Mouse (Mus musculus) layer of hippocampus, adult 11-12 months (tissue): Measurements from ENCODE around the gene Gon7.

ENCODE experiments used
- DNase-seq: peaks from one replicate; pipeline ENCODE4 v3.0.0; 2022; ENCODE audit warnings: low spot score

Gene Gon7

DNA sequence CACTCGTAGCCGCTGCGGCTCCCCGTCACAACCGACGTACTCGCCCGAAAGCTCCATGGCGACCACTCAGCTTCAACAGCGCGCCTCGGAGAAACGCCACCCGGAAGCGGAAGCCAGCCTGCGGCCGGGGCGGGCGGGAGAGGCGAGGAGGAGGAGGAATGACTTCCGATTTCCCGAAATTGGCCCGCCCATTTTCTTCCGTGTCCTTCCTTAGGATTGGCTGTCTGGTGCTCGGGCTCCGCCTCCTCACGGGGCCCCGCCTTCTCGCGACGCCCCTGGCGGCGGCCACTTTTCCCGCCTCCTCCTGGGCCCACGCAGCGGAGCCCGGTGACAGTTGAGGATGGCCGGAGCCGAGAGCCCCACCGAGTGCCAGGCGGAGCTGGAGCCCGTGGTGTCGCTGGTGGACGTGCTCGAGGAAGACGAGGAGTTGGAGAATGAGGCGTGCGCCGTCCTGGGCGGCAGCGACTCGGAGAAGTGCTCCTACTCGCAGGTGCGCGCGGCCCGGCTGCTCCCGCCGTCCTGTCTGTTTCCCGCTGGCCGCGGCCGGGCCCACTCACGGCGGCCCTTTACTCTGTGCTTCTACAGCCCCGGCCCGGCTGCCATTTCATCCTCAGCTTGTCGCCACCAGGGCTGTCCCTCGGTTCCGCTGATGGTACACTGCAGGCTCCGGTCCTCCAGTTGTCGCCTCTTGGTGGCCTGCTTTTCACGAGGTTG lies at the start of gene Gon7, which contains the start of the genes Gm28051 and Ubr7:
TSS of gene Gon7 (minus strand) at position 115 of the 714 bp plus-strand sequence.
TSS of gene Gm28051 (minus strand) at position 77 of the 714 bp plus-strand sequence.
TSS of gene Ubr7 (plus strand) at position 279 of the 714 bp plus-strand sequence.
- DNase-seq, result peak; percentile 96

DNA sequence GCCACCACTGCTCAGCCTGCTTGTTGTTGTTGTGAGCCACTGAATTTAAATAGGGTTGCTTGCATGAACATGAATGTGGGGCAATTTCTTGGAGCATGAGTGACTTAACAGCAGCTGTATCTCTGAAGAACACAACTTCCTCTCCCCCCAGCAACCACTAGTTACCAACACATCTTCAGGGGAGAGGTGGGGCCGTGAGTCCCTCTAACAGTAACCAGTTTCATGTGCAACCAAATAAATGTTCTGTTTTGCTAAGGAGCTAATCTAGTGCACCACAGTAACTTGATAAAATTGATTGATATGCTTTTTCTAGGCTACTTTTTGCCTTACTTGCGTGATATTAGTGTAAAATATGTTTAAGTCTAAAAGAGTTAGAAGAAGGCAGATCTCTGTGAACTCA lies 41.9 kb upstream of the Gon7 start:
- no peak for DNase-seq

DNA sequence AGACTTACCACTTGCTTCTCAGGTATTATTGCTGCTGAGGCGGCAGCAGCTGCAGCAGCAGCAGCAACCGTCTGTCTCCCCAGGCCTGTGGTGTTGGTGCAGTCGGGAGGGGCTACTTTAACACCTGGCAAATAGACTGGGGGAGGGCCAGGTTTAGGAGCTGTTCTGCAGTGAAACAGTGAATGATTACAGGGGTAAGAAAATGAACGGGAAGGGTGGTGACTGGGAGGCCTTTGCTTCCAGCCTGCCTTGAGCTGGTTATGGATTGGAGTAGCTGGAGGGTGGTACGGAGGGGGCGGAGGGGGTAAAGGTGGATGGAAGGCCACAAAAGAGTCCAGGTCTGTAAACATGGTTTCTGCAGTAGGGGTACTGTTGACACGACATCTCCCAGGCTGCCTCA lies 30.3 kb upstream of the Gon7 start:
- no peak for DNase-seq

DNA sequence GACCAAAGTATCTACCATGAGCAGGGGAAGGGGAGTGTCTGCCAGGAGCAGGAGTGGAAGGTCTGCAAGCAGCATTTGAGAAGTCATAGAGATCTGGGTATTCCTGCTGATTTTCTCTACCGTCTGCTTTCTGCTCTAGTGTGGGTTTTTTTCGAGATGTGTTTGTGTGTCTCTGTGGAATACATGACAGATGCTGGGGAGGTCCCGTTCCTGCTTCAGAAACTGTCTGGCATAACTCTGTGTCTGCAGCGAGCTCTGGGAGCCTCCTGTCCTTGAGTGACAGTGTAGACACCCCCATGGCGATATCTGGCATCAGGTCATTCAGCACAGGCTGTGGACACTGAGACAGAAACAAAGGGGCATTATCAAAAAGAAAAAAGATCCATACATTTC lies 28.0 kb upstream of the Gon7 start:
- DNase-seq, result peak; percentile 44

DNA sequence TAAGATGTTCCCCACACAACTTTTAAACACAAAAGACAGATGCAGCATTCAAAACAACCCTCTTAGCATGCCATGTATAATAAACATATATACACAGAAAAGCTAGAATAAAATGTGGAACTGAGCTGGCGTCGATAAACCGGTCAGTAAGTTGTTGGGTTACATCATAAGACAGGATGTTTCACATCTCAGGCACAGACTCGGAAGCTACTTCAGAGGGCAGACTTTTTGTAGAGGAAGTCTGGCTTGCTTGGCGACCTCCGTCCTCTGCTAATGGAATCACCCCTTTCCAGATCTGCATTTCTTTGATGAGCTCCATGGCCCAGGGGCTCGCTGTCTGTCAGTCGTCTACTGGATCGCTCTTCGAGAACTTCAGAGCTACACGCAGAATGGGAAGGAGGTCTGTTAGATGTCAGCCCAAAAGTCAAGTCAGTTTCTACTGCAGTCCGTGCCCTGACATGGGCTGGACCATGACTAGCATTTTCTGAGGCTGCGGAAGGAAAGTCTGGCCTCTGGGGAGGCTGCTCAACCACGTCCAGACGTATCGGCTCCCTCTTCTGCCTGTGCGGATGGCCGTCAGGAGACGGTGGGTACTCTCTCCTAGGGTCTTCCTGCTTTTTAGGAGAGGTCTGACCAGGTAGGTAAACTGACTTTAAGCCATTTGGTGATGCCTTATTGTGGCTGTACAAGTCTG lies 27.4 kb upstream of the Gon7 start:
- DNase-seq, result no peak

DNA sequence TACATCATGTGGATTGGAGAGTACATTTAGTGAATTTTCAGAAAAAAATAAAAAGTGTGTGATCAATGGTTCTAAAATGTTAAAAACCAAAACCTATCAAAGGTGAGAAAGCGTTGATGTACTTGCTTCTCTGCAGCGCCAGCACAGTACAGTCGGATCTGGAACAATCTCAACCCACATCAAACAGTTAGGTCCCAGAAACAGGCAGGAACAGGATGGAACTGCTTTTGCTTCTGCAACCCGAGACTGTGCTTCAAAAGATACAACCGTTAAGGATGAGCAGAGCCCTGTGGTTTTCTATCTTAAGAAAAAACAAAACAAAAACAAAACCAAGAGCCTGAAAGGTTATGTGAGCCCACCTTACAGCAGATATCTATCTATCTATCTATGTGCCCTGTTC lies 25.2 kb upstream of the Gon7 start:
- no peak for DNase-seq

DNA sequence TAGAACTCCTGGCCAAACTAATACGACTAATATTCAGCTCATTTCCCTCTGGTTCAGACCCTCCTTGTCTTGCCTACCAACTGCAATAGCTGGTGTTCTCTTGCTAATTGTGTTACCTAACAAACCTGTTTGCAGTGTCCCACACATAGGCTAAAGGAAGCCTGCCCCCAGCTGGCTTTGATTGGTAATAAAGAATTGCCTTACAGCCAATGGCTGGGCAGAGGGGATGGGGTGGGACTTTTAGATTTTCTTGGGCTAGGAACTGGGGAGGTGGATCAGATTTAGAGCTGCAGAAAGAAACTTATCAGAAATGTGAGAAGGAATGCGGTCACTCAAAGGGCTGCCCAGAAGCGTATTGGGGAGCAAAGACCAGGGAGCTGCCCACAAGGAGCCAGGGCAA lies 21.8 kb upstream of the Gon7 start:
- no peak for DNase-seq

DNA sequence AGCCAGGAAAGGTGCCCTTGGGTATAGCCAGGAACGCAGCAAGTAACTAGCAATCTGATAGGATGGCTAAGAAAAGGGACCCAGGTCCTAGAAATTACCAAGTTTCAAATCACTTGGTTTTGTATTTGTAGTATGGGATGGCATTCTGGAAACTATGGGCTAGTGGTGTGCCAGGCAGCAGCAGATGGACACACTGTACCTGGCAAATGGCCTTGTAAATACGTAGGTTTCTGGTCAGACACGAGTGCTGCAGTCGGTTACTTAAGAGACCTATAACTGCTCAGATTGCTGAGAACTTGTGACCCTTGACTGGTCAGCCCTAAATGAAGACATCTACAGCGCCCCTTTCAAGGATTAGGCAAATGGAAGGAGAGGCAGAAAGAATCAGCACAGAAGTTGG lies 20.5 kb upstream of the Gon7 start:
- no peak for DNase-seq

DNA sequence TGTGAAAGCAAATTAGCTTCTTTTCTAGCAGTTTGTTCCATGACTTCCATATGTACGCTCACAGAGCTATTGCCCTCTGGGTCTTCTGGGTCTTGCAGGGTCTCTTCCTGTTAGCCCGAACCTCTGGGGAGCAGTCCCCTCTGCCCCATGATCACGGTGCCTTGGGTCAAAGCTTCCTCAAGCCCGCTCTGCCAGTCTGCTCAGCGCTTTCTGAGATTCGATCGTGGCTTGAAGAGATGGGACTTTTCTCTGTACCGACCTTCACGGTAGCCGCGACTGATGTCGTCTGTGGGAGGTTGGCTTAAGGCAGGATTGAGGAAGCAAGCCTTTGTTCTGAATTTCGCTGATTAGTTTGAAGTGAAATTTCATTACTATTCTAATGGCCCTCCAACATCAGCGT lies 18.4 kb upstream of the Gon7 start:
- DNase-seq, result no peak

DNA sequence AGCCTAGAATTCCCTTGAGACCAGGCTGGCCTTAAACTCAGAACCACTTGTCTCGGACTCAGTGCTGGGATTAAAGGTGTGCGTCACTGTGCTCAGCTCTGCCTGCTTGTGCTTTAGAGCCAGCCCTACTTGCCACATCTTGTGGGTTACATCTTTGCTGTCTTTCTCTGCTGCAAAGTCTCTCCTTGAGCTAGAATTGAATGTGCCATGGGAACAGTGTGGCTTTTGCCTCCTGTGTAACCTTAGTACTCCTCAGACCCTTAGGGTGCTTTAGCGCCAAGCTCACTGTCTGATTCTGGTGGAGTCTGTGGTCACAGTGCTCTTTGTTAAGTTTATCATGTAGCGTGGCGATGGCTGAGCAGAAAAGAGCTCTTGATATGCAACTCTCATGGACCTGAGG lies 15.1 kb upstream of the Gon7 start:
- DNase-seq, result no peak

DNA sequence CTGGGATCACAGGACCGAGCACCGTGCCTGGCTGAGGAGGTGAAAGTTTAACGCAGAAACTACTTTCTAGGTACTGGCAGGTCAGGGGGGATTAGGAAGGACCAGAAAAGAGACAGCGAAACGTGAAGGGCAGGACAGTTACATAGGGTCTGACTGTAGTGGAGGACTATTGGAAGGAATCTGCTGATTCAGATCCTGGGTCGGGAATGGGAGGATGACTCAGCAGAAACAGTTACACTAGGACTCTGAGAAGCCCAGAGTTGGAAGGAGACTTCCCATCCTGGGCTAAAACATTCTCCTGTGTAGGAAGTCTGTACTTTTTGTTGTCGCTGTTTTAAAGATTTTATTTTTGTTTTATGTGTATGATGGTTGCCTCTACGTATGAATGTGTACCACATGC lies 14.0 kb upstream of the Gon7 start:
- DNase-seq, result no peak

DNA sequence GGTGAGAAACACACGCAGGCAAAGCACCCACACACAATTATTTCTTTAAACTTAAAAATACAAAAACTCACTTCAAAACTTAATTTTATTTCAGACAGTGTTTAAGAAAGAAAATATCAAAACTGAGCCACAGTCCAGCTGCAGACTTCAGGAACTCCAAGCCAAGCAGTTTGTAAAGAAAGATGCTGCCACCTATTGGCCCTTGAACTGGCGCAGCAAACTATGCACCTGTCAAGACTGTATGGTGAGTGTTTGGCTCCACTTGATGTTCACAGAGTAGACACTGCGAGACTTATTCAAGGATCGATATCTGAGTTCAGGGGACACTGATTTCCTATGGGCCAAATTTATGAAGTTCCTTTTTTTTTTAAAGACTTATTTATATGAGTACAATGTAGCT lies 11.4 kb upstream of the Gon7 start:
- no peak for DNase-seq

DNA sequence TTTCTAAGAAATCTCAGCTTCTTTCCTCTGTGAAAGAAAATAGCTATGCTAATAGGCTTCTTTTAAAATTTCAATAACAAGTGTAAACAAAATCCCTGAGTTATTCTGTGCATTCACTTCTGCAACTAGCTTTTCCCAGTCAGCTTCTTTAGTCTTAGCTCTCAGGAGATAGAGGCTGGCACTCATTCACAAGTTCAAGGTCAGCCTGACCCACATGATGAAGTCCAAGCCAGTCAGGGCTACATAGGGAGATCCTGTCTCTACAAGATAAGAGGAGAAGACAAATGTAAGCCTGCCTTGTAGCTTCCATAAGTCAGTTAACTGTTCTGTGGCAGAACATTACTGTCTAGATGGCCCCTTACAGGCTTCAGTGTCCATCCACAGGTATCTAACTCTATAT lies 6.1 kb upstream of the Gon7 start:
- DNase-seq, result no peak

DNA sequence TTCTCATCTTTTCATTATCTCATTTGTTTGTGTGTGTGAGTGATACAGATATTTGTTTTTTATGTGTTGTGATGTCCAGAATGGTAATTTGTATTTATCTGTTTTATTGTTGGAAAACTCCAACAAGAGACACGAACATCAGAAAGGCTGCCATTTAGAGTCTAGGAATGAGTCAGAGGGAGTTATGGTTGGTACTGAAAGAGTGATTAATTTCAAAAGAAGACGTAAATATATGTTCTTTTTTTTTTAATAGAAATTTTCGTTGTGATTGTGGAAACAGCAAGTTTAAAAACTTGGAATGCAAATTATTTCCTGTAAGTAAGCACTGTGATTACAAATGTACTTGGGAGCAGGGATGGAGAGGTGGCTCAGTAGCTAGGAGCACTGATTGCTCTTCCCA lies 4.1 kb upstream of the Gon7 start:
- DNase-seq, result no peak

DNA sequence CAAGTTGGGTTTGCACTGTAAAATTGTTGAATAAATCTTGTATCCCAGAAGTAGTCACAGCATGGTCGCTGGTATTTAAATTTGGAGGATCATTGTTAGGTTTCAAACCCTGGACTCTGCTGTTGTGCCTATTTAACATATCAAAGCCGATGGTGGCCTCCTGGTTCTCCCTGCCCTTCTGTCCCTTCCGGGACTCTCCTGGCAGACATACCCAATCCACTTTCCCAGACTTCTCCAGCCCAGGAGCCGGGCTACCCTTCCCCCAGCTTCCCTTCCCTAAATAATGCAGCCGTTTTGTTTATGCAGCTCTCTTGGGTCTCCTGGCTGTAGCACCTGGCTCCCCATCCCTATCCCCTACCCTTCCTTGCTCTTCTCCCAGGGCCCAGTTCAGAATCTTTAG lies 1.3 kb upstream of the Gon7 start:
- DNase-seq, result no peak

DNA sequence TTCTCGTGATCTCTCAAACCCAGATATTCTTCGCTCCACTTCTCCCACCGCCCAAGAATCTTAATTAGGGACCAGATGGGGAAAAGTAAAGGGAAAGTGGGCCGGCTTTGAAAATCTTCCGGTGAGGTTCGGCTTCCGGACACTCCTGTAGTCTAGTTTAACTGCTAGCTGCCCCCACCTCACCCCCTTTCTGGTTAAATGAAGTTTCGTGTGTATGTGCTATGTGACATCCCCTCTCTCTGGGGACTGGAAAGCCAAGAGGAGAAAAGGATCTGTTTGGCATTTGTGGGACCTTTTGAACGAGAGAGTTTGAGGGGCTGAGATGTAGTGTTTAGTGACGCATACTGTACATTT lies 777 bp upstream of the Gon7 start, which contains the start of gene Gm20604:
TSS of gene Gm20604 (minus strand) at position 270 of the 354 bp plus-strand sequence.
- DNase-seq, result no peak

DNA sequence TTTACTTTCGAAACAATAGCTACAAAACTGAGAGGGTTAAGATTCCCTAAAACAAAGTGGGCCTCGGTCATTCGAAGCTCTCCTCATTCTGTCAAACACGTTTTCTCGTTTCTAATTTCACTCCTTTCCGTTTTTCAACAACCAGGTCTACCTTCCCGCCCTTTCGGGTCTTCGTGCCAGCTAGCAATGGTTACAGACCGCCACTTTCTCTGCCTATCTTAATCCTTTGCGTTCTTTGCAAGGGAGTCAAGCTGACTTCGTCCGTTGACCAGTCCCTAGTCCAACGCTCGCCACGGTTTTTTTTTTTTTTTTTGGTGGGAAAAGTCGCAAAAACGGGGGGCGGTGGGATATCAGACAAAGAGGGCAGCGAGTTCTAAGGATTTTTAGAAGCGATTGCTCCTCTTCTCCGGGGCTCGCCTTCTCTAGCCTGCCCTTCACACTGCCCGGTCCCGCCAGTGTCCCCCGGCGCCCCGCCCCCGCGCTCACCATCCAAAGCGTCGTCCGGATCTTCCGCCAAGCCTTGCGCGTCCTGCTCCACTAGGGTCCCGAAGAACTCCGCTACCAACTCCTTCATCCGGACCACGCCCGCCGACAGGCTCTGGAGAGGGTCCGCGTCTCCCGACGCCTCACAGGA lies 431 bp downstream of the Gon7 start:
- no peak for DNase-seq

DNA sequence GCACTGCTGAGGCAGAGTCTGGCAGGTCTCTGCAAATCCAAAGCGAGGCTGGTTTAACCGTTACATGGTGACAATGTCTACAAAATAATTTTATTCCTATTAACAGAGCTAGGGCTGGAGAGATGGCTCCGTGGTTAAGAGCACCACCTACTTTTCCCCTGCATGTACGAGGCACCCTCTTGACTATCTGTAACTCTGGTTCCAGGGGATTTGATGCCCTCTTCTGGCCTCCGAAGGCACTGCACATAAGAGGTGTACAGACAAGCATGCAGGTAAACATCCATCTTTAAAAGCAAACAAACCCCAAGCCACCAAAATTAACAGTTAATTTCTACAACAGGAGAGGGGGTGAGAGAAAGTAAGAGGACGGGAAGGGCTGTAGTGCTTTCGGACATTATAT lies 1.3 kb downstream of the Gon7 start:
- DNase-seq, result no peak

DNA sequence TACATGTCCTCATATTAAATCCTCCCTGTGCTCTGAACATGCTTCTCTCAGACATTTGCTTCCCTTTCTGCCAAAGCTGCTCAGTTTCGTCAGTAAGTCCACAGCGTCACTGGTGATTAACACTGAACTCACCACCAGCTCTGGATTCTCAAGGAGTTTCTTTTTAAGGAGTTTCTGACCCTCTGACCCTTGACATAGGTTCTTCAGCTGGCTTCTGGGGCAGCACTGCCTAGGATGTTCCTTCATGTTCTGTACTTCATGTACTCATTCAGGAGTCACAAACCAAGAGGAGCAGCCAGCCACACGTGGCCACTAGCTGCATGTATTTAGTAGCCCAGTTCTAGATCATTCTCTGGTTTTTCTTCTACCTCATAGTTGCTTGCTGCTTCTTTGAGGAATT lies 9.3 kb downstream of the Gon7 start:
- no peak for DNase-seq

DNA sequence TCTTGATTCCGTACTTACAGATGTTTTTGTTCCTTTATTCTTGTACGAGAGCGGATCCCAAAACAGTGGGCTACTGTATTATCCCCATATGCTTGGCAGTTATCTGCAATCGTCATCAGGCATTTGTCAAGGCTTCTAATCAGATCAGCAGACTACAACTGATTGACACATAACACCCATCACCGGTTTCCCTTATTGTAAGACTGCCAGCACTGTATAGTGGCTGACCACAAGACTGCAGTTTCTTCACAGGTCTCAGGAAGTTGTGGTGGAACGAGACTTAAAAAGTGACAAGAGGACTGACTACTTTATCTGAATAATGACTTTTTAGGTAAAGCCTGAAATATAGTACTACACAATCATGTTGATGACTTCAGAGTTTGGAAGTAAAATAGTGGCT lies 12.8 kb downstream of the Gon7 start:
- no peak for DNase-seq

DNA sequence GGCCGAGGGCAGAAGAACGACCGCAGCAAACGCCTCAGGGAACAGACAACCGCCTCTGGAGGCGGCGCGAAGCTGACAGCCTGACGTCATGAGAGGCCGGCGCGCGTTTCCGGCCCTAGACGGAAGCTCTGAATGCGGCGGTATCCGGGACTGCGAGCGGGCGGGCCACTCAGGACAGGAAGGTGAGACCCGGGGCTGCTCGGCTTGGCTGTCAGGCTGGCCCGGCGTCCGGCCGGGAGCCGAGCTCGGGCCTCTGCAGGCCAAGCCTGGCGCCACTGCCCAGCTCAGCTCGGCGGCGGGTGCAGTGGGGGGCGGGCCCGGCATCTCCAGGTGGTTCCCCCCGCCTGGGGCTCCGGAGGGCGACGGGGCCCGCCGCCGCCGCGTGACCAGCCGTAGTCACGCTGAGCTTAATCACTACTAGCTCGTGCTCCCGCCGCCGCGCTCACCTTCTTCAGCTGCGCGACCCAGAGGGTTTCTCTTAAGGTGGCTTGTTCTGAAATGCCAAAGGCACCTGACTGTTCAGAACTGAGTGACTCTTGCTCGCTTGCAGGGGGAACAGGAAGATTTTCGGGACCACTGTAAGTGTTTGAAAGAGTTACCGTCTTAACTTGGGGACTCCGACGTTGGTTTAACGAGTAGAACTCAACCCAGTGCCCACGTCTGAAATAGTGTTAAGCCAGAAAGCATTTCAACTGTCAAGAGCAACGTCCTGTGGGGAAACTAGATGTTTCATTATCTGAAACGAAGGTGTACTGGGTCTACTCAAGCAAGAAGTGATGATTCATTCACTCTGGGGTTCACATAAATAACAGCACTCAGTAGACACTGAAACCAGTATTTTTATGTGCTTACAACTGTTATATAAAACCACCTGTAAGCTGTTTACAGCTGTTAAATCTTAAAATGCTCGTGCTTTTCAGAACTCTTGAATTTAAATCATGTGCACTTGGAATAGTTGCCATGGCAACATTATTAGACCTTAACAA lies 13.7 kb downstream of the Gon7 start, which contains the start of the genes Moap1 and Tmem251:
TSS of gene Moap1 (minus strand) at position 73 of the 986 bp plus-strand sequence.
TSS of gene Tmem251 (plus strand) at position 174 of the 986 bp plus-strand sequence.
- peak; percentile 89 for DNase-seq

DNA sequence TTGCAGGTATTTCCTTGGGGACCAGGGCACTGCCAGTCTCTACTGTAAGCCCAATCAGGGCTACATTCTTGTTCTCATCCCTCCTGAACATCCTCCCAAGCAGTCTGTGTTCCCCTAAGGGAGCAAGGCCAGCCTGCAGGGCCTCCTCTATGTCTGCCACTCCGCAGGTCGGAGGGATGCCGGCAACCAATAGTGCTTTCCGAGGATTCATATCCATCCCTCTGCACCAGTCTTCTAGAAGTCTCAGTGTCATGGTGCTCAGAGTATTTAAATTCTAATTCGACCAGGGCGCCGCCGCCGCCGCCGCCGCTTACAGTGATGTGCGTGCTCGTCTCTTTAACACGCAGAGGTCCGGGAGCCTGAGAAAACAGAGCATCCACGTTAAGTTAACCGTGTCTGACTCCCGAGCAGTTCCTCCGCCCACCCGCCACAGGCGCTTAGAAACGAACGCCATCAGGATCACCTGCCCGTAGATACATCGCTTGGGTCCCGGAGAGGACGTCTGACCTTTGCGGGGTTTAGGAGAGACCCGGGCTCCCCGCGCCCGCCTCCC lies 14.5 kb downstream of the Gon7 start:
- no peak for DNase-seq
